Mouse (Mus musculus): ENCODE results near the gene Sh3bgrl2.

DNA sequence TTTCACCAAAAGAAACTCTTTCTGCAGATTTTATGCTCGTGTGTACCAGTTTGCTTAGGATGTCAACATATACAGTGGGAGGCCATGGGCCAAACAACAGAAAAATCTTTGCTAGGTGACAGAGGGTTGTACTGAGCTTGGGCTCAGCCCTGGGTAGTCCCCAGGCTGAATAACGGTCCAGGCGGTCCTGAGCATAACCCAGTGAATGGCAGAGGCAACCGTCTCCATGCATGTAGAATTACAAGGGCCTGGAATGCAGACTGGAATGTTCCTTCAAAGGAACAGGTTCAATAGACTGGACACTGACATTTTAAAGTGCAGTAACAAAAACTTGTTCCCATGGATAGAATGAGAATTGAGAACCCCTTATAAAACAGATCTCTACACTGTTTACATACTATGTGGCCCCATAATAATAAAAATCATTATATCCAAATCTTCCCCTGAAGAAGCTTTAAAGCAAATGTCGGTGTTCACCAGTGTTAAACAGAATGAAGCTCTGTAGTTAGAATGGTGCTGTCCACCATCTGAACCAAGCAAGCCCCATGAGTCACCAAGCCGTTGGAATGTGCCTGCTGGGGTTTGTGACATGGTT lies 54.1 kb downstream of the Sh3bgrl2 start:
- TF ChIP-seq CTCF (IDR thresholded peaks at IDR 0.05; ENCODE audit: borderline replicate concordance, extremely low read depth, insufficient read depth, insufficient read length): no peak
- no peak for TF ChIP-seq POLR2A (IDR thresholded peaks at IDR 0.05; ENCODE audit: borderline replicate concordance, extremely low read depth, insufficient read depth, insufficient read length, poor library complexity, severe bottlenecking)
